In genomic region chr8:106040218-106040617, GRCm38 (mm10) we compare ENCODE assay signal across 36 mouse cellular contexts. TPM values are rescaled to one million over a fixed set of nuclear protein-coding genes. Genes with fewer than 3 reads are reported as not detected.
DNase-seq lines count a peak whose midpoint lies in the region; ATAC-seq and TF ChIP-seq lines count a peak whose summit lies in the region.
"Had no signal": no experiment of that assay in that cellular context is flagged by ENCODE, and none has a peak within 500 bp of the region (broad histone marks: within the 10 kb centered on the region; RNA-seq: fewer than 3 reads in every experiment).

No protein-coding gene starts in this region.

- intact Hi-C loops in left cerebral cortex, postnatal 4 days (cut with DNase I): no loop called here

- H3K27me3 ChIP-seq in spleen, adult 2 months (ENCODE audit: control insufficient read depth, insufficient read depth, low read length): no peaks in the 10 kb centered on the region
- H3K27me3 ChIP-seq in intestine, postnatal 0 days (replicated peaks; ENCODE audit: control insufficient read depth, insufficient read depth, low read length): no peaks in the 10 kb centered on the region
- H3K27me3 ChIP-seq: hindbrain, embryonic 15.5 days; limb, embryonic 15.5 days; liver, embryonic 13.5 days; midbrain, embryonic 13.5 days; neural tube, embryonic 13.5 days had no signal

- peaks cover 10% of the 10 kb centered on the region; the same call in 1 of the 2 replicates for H3K4me1 ChIP-seq in spleen, adult 2 months (ENCODE audit: control insufficient read depth, insufficient read depth, insufficient read length)
- H3K4me1 ChIP-seq in intestine, postnatal 0 days (replicated peaks; ENCODE audit: control insufficient read depth, insufficient read depth, low read length): 0 out of 2 replicates have a peak, but pooled peaks cover 4% of the 10 kb centered on the region
- H3K4me1 ChIP-seq: hindbrain, embryonic 15.5 days; limb, embryonic 10.5 days; limb, embryonic 15.5 days; midbrain, embryonic 13.5 days had no signal

- no peak for TF ChIP-seq POLR2A in spleen, adult 2 months (IDR thresholded peaks at IDR 0.05; ENCODE audit: low read depth, low read length)

- H3K9me3 ChIP-seq in intestine, postnatal 0 days (ENCODE audit: control insufficient read depth): no peaks in the 10 kb centered on the region
- H3K9me3 ChIP-seq: hindbrain, embryonic 10.5 days; hindbrain, embryonic 15.5 days; limb, embryonic 10.5 days; limb, embryonic 15.5 days; liver, embryonic 13.5 days; midbrain, embryonic 13.5 days; neural tube, embryonic 13.5 days had no signal

- no peak overlapping the region for H3K9ac ChIP-seq in intestine, postnatal 0 days (ENCODE audit: low read depth, low read length)
- H3K9ac ChIP-seq: hindbrain, embryonic 15.5 days; limb, embryonic 15.5 days; liver, embryonic 13.5 days; midbrain, embryonic 13.5 days; neural tube, embryonic 13.5 days had no signal

- DNase-seq in spleen, adult 2 months (ENCODE audit: low read depth in 1 of 2, low spot score in 2 of 2): peak in 1 of 2 experiments; percentile 35
- no peak for DNase-seq in spleen, postnatal 10 days (ENCODE audit: low spot score in 2 of 2)
- DNase-seq in A20 (ENCODE audit: low read depth, low spot score) (peak; percentile 36), ES-CJ7 (ENCODE audit: low read depth, low spot score) (peak; percentile 27)
- DNase-seq in left cerebral cortex, postnatal 4 days: no peak
- no peak for DNase-seq in adrenal gland, adult 18-20 months (ENCODE audit: low spot score in 2 of 2)
- DNase-seq: adrenal gland, adult 8-10 months; cerebellum, adult 9-10 months; cerebellum, postnatal 36 days; gastrocnemius, postnatal 10 days; heart, postnatal 14 days; kidney, adult 8-10 months; layer of hippocampus, postnatal 36 days; liver, embryonic 13.5 days; lung, adult 18-20 months; right cerebral cortex, postnatal 14 days had no signal

- no peak overlapping the region for H3K4me3 ChIP-seq in spleen, adult 2 months (ENCODE audit: extremely low read depth, insufficient read depth, insufficient read length)
- no peak overlapping the region for H3K4me3 ChIP-seq in intestine, postnatal 0 days (ENCODE audit: low read depth, low read length)
- H3K4me3 ChIP-seq: hindbrain, embryonic 10.5 days; hindbrain, embryonic 15.5 days; limb, embryonic 10.5 days; limb, embryonic 15.5 days; liver, embryonic 13.5 days; midbrain, embryonic 13.5 days; neural tube, embryonic 13.5 days had no signal

- H3K4me2 ChIP-seq in intestine, postnatal 0 days (replicated peaks; ENCODE audit: low read depth): no peak overlapping the region
- H3K4me2 ChIP-seq: hindbrain, embryonic 15.5 days; limb, embryonic 15.5 days; liver, embryonic 13.5 days; midbrain, embryonic 13.5 days; neural tube, embryonic 13.5 days had no signal

- no peak overlapping the region for H3K27ac ChIP-seq in spleen, adult 2 months (ENCODE audit: insufficient read depth, low read length)
- H3K27ac ChIP-seq in intestine, postnatal 0 days (ENCODE audit: low read depth, low read length): no peak overlapping the region
- H3K27ac ChIP-seq: hindbrain, embryonic 10.5 days; hindbrain, embryonic 15.5 days; kidney, postnatal 0 days; limb, embryonic 10.5 days; limb, embryonic 15.5 days; liver, embryonic 13.5 days; macrophage; midbrain, embryonic 13.5 days; neural tube, embryonic 13.5 days had no signal

- TF ChIP-seq CTCF in spleen, adult 2 months (IDR thresholded peaks at IDR 0.05; ENCODE audit: extremely low read depth, insufficient read depth, insufficient read length, insufficient replicate concordance): peak; percentile 10; the same call in 1 of the 2 replicates
- TF ChIP-seq CTCF in intestine, postnatal 0 days (IDR thresholded peaks at IDR 0.05; ENCODE audit: low read depth): peak; percentile 39

- WGBS in spleen, adult 2 months: 70% methylated on average over 4 of the region's 4 CpGs
- WGBS in intestine, postnatal 0 days: 30% methylated on average over 4 of the region's 4 CpGs

- no peaks in the 10 kb centered on the region for H3K36me3 ChIP-seq in spleen, adult 2 months (ENCODE audit: control insufficient read depth, insufficient read depth, low read length)
- no peaks in the 10 kb centered on the region for H3K36me3 ChIP-seq in intestine, postnatal 0 days (ENCODE audit: control insufficient read depth, insufficient read depth)

- no peak for ATAC-seq in intestine, postnatal 0 days
- ATAC-seq in erythroblast, adult 5-6 weeks (replicated peaks; ENCODE audit: low FRiP score, poor library complexity, severe bottlenecking): no peak
- ATAC-seq: activated CD4-positive, CD25-positive, alpha-beta regulatory T cell, adult 4 months; forebrain, embryonic 16.5 days; inflammation-experienced regulatory T-cells, adult 6 months; lung, postnatal 0 days; midbrain, embryonic 13.5 days had no signal

RNA-seq across cellular contexts. Expression of gene Nfatc3, which starts 18.4 kb away (rescaled TPM):
- polyA plus RNA-seq in spleen, adult 2 months (2012; rRNA removed): 29.5 and 35.7 TPM in 2 replicates
- polyA plus RNA-seq in intestine, postnatal 0 days (2015; fragmentation: Nextera tagmentation; extraction: Ambion mirVana): 3.1 and 4.1 TPM in 2 replicates
- total RNA-seq in erythroblast, adult 5-6 weeks (2015; ENCODE audit: low replicate concordance): 52.2 and 56.7 TPM in 2 replicates
- total RNA-seq in erythroblast, adult 5-6 weeks (2017; ENCODE audit: low replicate concordance): 24.5 and 32.7 TPM in 2 replicates
- total RNA-seq in left cerebral cortex, postnatal 4 days (2021): 10 to 100 TPM; 15.8 to 17.2 TPM
- total RNA-seq in adrenal gland, adult 18-20 months (2021): 10 to 100 TPM; 34.5 to 50.9 TPM

RNA-seq across cellular contexts. Expression of gene Ddx28, which starts 28.5 kb away (rescaled TPM):
- 6.6 and 9.5 TPM in 2 replicates for polyA plus RNA-seq in spleen, adult 2 months (2012; rRNA removed)
- polyA plus RNA-seq in intestine, postnatal 0 days (2015; fragmentation: Nextera tagmentation; extraction: Ambion mirVana): 7.5 and 8.5 TPM in 2 replicates
- 0.77 and 1.3 TPM in 2 replicates for total RNA-seq in erythroblast, adult 5-6 weeks (2015; ENCODE audit: low replicate concordance)
- total RNA-seq in erythroblast, adult 5-6 weeks (2017; ENCODE audit: low replicate concordance): 1.9 and 6.6 TPM in 2 replicates
- total RNA-seq in left cerebral cortex, postnatal 4 days (2021): 10 to 100 TPM; 14.4 to 15.3 TPM
- total RNA-seq in adrenal gland, adult 18-20 months (2021): 10 to 100 TPM; 16.4 to 16.9 TPM

RNA-seq across cellular contexts. Expression of gene Dpep2nb, which starts 34.4 kb away (rescaled TPM):
- not detected in 2 replicates for polyA plus RNA-seq in spleen, adult 2 months (2012; rRNA removed)
- not detected in 2 replicates for polyA plus RNA-seq in intestine, postnatal 0 days (2015; fragmentation: Nextera tagmentation; extraction: Ambion mirVana)
- total RNA-seq in erythroblast, adult 5-6 weeks (2015; ENCODE audit: low replicate concordance): not detected in 2 replicates
- not detected in 2 replicates for total RNA-seq in erythroblast, adult 5-6 weeks (2017; ENCODE audit: low replicate concordance)
- not detected for total RNA-seq in left cerebral cortex, postnatal 4 days (2021)
- not detected for total RNA-seq in adrenal gland, adult 18-20 months (2021)
- total RNA-seq: adrenal gland, adult 8-10 months; gastrocnemius, postnatal 10 days; heart, postnatal 14 days; megakaryocyte-erythroid progenitor cell, adult 5-6 weeks had no signal
- polyA plus RNA-seq: activated CD4-positive, CD25-positive, alpha-beta regulatory T cell, adult 4 months; embryonic facial prominence, embryonic 11.5 days; forebrain, embryonic 16.5 days; gonadal fat pad, adult 2 months; heart, embryonic 14.5 days; hindbrain, embryonic 10.5 days; hindbrain, embryonic 15.5 days; inflammation-experienced regulatory T-cells, adult 6 months; kidney, postnatal 0 days; large intestine, adult 2 months; limb, embryonic 10.5 days; limb, embryonic 15.5 days; liver, embryonic 13.5 days; lung, postnatal 0 days; macrophage; midbrain, embryonic 13.5 days; small intestine, adult 2 months had no signal

RNA-seq across cellular contexts. Expression of gene Dus2, which starts 49.1 kb away (rescaled TPM):
- 5.1 and 7.1 TPM in 2 replicates for polyA plus RNA-seq in spleen, adult 2 months (2012; rRNA removed)
- polyA plus RNA-seq in intestine, postnatal 0 days (2015; fragmentation: Nextera tagmentation; extraction: Ambion mirVana): 7.6 and 8.3 TPM in 2 replicates
- 3.7 and 6.3 TPM in 2 replicates for total RNA-seq in erythroblast, adult 5-6 weeks (2015; ENCODE audit: low replicate concordance)
- total RNA-seq in erythroblast, adult 5-6 weeks (2017; ENCODE audit: low replicate concordance): 5.9 and 8.9 TPM in 2 replicates
- 10 to 100 TPM; 19.6 to 23.8 TPM for total RNA-seq in left cerebral cortex, postnatal 4 days (2021)
- total RNA-seq in adrenal gland, adult 18-20 months (2021): 10 to 100 TPM; 14.2 to 21.2 TPM

Comparison
In these comparisons a context has a peak if more than half of its experiments do, and no peak if none do; other contexts are left out.
1. DNase-seq: peak in A20 (single experiment) and ES-CJ7 (single experiment); none in spleen, postnatal 10 days (0 of 2), left cerebral cortex, postnatal 4 days (single experiment) and adrenal gland, adult 18-20 months (0 of 2).